Mouse (Mus musculus) limb, embryonic 14.5 days (tissue): ENCODE results near the gene Phf23. TPM values are rescaled to one million over a fixed set of nuclear protein-coding genes. Genes with fewer than 3 reads are reported as not detected.

Experiments used
- ATAC-seq: fragments of 200-750 bp; cut with Nextera tagmentation; 2 replicates; pipeline ENCODE4 v1.8.0; 2017; ENCODE audit warnings: low read depth, moderate number of reproducible peaks, moderate TSS enrichment; ENCODE audit not compliant: low FRiP score
- DNase-seq: peaks from one replicate; pipeline ENCODE4 v3.0.0-alpha.2; 2015; ENCODE audit warnings: low spot score
- H3K27ac ChIP-seq: fragments of 300-500 bp; sonication (generic); replicated peaks from 2 replicates; pipeline ENCODE4 v1.5.1; 2014; ENCODE audit warnings: low read depth, mild to moderate bottlenecking, low read length, moderate library complexity, mixed read lengths
- H3K27me3 ChIP-seq: fragments of 300-500 bp; sonication (generic); 2 replicates; pipeline ENCODE4 v1.6.1; 2014; ENCODE audit warnings: low read length, mixed read lengths; ENCODE audit not compliant: control insufficient read depth, insufficient read depth
- H3K36me3 ChIP-seq: fragments of 300-500 bp; sonication (generic); 2 replicates; pipeline ENCODE4 v1.6.1; 2014; ENCODE audit warnings: mild to moderate bottlenecking, low read length, moderate library complexity, mixed read lengths; ENCODE audit not compliant: control insufficient read depth, insufficient read depth
- H3K4me1 ChIP-seq: fragments of 300-500 bp; sonication (generic); 2 replicates; pipeline ENCODE4 v1.6.1; 2014; ENCODE audit warnings: antibody characterized with exemption, low read length, mixed read lengths; ENCODE audit not compliant: control insufficient read depth, insufficient read depth
- H3K4me2 ChIP-seq: fragments of 300-500 bp; sonication (generic); replicated peaks from 2 replicates; pipeline ENCODE4 v1.6.1; 2014; ENCODE audit warnings: low read depth, mild to moderate bottlenecking, low read length, moderate library complexity; ENCODE audit not compliant: severe bottlenecking
- H3K4me3 ChIP-seq: fragments of 300-500 bp; sonication (generic); replicated peaks from 2 replicates; pipeline ENCODE4 v1.5.1; 2014; ENCODE audit warnings: low read length
- H3K9ac ChIP-seq: fragments of 300-500 bp; sonication (generic); 2 replicates; pipeline ENCODE4 v1.6.1; 2014; ENCODE audit warnings: mild to moderate bottlenecking, low read depth, low read length, moderate library complexity; ENCODE audit not compliant: severe bottlenecking
- H3K9me3 ChIP-seq: fragments of 300-500 bp; sonication (generic); 2 replicates; pipeline ENCODE4 v1.6.1; 2016; ENCODE audit warnings: low read length; ENCODE audit not compliant: control insufficient read depth
- POLR2A ChIP-seq: fragments of 200-500 bp; IDR thresholded peaks from 2 replicates; pipeline ENCODE4 v1.8.0; 2012; ENCODE audit warnings: inconsistent platforms, mild to moderate bottlenecking, moderate library complexity, borderline replicate concordance; ENCODE audit not compliant: insufficient read depth, insufficient read length; ENCODE audit errors: extremely low read depth
- WGBS: fragments of 180-500 bp; shearing (Covaris S2); extraction: QIAGEN DNeasy Blood & Tissue Kit; methylation state at CpG from one replicate; pipeline ENCODE4 v1.1.7; 2014; 5-methylcytosine and 5-hydroxymethylcytosine counted together
- polyA plus RNA-seq, 2 experiments: library from polyadenylated mRNA; depleted of rRNA in 1 of 2; stranded (reverse) in 1 of 2; unstranded in 1 of 2; fragments of >200 nt; fragmentation: Nextera tagmentation in 1 of 2; extraction: Ambion mirVana in 1 of 2; gene quantifications; 2 replicates each; pipeline versions ENCODE4 v1.2.1 to v1.2.3; 2012 to 2014

Gene Phf23
- polyA plus RNA-seq, 2 experiments = 51.7 to 69.2 TPM

GRCm38 (mm10) chr11:69999666-70000065, 4.1 kb downstream of the Phf23 start:
- Histone ChIP-seq H3K36me3 (peaks cover 34% of the 10 kb centered on the region), H3K27me3 (no peaks in the 10 kb centered on the region), H3K27ac (peak overlapping the region; percentile 21; the same call in 1 of the 2 replicates), H3K4me2 (no peak overlapping the region), H3K4me1 (peaks cover 25% of the 10 kb centered on the region), H3K9ac (no peak overlapping the region), H3K9me3 (no peaks in the 10 kb centered on the region), H3K4me3 (0 out of 2 replicates have a peak overlapping the region, but pooled peaks have one; percentile 80)
- DNase-seq = no peak
- 62% methylated on average over 8 of the region's 8 CpGs for WGBS
- no peak for ATAC-seq
- TF ChIP-seq POLR2A = no peak

DNA sequence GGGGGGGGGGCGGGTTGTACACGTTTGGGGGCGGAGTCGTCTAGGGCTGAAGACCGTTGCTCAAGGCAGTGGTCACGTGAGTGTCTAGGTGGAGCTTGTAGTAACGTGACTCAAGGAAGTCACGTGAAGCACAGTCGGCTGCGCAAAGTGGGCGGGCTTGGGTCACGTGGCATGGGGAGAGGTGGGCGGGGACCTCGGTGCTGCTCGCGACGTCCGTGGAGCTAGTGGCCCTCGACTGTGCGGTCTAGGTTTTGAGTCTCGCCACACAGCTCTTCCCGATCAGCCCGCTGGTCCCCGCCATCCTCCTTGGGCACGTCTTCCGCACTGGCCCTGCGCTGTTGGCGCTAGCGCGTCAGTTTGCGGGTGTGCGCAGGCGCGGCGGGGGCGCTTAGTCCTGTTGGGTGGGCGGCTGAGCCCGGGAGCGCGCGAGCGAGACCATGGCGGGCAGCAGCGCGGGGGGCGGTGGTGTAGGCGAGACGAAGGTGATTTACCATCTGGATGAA, 4.9 kb downstream of the Phf23 start, which contains the start of gene Dvl2:
Gene Dvl2 (plus strand): TSS at position 200 of the 503 bp plus-strand sequence.
- WGBS = under 1% methylated on average over 48 of the region's 48 CpGs
- H3K36me3 ChIP-seq = peaks cover 37% of the 10 kb centered on the region
- H3K4me1 ChIP-seq = peaks cover 25% of the 10 kb centered on the region
- no peaks in the 10 kb centered on the region for H3K9me3 ChIP-seq
- peak within 1 kb of the TSS; percentile 96 for H3K4me2 ChIP-seq
- peak within 1 kb of the TSS; percentile 82 for H3K9ac ChIP-seq
- ATAC-seq (peak; percentile 73), DNase-seq (peak; percentile 94)
- peak within 1 kb of the TSS; percentile 80 for H3K4me3 ChIP-seq
- H3K27me3 ChIP-seq = no peaks in the 10 kb centered on the region
- TF ChIP-seq POLR2A = peak; percentile 91; the same call in 1 of the 2 replicates
- peak within 1 kb of the TSS; percentile 92 for H3K27ac ChIP-seq

GRCm38 (mm10) chr11:70001159-70001558, 5.6 kb downstream of the Phf23 start:
- DNase-seq (no peak), ATAC-seq (no peak)
- Histone ChIP-seq H3K9me3 (no peaks in the 10 kb centered on the region), H3K27me3 (no peaks in the 10 kb centered on the region), H3K27ac (peak overlapping the region; percentile 92), H3K4me1 (peaks cover 25% of the 10 kb centered on the region), H3K4me3 (peak overlapping the region; percentile 80), H3K36me3 (peaks cover 44% of the 10 kb centered on the region), H3K4me2 (peak overlapping the region; percentile 96), H3K9ac (peak overlapping the region; percentile 82)
- TF ChIP-seq POLR2A = no peak
- WGBS = 10% methylated on average over 8 of the region's 8 CpGs

DNA sequence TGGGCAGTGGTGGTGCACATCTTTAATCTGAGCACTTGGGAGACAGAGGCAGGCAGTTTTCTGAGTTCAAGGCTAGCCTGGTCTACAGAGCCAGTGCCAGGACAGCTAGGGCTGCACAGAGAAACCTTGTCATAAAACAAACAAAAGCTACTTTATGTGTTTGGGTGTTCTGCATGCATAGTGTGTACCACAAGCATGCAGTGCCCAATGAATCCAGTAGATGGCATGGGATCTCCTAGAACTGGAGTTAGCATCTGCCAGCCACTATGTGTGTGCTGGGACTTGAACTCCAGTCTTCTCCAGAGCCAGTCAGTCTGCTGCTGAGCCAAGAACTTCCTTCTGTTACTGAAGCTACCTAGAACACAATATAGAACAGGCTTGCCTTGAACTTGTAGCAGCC, 6.3 kb downstream of the Phf23 start:
- Histone ChIP-seq H3K9me3 (no peaks in the 10 kb centered on the region), H3K4me2 (peak overlapping the region; percentile 96), H3K27me3 (no peaks in the 10 kb centered on the region), H3K4me3 (peak overlapping the region; percentile 80), H3K27ac (no peak overlapping the region), H3K36me3 (peaks cover 51% of the 10 kb centered on the region), H3K4me1 (peaks cover 25% of the 10 kb centered on the region), H3K9ac (0 out of 2 replicates have a peak overlapping the region, but pooled peaks have one; percentile 82)
- no peak for TF ChIP-seq POLR2A
- DNase-seq (no peak), ATAC-seq (no peak)

DNA sequence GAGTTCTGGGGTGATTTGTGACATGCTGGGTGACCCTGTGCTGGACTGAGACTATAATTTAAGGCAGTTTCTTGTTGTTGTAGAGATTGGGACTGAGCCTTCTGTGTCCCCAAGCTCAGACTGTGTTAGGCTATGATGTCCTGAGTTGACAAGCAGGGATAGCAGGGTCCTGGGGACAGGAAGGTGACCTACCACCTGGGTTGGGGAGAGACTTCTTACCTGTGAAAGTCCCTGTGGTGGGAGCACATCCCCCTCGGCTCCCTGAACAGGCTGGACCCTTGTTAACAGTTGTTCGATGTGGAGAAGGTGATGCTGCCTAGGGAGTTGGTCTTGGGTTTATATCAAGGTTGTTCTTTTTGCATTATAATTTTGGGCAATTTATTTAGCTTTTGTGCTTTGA, 6.9 kb downstream of the Phf23 start:
- H3K9ac ChIP-seq = no peak overlapping the region
- no peak for TF ChIP-seq POLR2A
- peaks cover 55% of the 10 kb centered on the region for H3K36me3 ChIP-seq
- H3K27ac ChIP-seq = no peak overlapping the region
- H3K9me3 ChIP-seq = no peaks in the 10 kb centered on the region
- H3K4me2 ChIP-seq = peak overlapping the region; percentile 96
- 89% methylated on average over 2 of the region's 2 CpGs for WGBS
- no peaks in the 10 kb centered on the region for H3K27me3 ChIP-seq
- H3K4me3 ChIP-seq = peak overlapping the region; percentile 80
- DNase-seq = no peak
- ATAC-seq = no peak
- peaks cover 22% of the 10 kb centered on the region for H3K4me1 ChIP-seq
